Mouse (Mus musculus) c-Kit-positive CD71-negative TER-119-negative erythroid progenitor cells, embryonic 14.5 days (primary cell): ENCODE data around the gene Cbln1.

Experiments
- DNase-seq: peaks from one replicate; pipeline ENCODE4 v3.0.0-alpha.2; 2013; ENCODE audit warnings: low read depth

The Cbln1 gene

DNA sequence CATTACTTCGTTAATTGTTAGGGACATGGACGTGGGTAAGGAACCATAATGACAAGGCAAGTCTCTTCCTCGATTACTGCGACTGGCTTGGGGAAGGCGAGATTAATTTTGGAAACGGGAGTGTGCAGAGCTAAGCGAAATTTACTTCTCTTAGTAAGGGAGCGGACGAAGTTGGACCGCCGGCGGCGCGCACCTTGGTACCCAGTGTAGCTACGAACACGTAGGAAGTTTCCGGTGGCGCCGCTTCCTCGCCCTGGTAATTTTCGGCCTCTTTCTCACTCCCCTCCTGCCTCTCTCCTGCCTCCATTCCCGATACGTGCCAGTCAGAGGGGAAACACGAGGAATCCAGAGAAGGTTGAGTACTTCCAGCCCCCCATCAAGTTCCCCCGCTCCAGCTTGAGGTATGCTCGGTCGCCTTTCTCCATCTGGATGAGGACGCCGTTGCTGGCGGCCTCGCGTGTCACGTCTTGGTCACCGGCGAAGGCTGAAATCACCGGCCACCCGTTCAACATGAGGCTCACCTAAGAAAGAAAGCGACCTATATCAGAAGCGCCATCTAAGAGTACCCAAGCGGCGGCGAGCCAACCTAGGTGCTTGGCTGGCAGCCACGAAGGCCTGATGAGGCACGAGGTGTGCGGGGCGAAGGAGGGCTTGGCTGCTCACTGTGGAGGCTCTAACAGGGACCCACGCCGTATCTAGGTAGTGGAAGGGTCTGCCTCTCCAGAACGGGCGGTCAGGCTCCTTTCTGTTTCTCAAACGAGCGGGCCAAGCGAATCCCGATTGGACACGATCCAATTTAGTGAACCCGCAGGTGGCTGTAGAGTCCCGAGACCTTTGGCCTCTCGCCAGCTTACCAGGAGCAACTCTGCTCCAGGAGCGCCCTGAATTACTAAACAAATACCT, 2.2 kb downstream of the Cbln1 start:
- no peak for DNase-seq

DNA sequence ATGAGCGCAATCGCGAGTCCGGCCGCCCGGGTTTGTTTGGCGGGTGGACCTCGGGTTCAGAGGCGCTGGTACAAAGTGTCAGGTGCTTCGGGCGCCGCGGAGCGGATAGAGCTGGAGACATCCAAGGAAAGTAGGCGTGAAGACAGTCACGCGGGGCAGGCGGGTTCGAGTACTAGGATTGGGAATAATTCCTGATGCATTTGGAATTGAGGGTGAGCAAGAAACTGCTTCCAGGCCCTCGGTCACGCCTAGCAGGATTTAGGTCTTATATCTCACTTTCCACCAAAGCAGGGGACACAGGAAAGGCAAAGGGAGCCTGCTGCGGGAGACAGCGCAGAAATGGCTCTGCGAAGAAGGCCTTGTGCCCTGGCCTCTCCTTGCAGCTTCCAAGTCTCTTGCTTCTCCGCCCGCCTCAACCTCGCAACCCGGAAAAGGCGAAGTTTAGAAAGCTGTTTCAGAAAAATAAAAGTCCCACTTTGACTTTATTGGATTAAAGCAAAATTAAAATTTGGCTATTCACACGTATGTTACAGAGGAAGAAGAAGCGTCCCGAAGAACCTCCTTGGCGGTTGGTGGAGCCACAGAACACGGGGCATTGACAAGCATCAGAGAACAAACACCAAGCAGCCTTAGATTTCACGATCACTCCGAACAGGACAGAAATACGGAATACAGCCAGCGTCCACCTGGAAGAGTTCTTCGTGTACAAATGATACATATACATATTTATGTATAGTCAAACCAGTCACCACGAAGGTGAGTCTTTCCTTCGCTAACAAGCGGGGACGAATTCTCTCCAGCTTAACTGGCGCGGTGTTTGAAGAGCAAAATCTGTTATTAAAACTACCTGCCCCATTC, 3.2 kb downstream of the Cbln1 start:
- DNase-seq = no peak

DNA sequence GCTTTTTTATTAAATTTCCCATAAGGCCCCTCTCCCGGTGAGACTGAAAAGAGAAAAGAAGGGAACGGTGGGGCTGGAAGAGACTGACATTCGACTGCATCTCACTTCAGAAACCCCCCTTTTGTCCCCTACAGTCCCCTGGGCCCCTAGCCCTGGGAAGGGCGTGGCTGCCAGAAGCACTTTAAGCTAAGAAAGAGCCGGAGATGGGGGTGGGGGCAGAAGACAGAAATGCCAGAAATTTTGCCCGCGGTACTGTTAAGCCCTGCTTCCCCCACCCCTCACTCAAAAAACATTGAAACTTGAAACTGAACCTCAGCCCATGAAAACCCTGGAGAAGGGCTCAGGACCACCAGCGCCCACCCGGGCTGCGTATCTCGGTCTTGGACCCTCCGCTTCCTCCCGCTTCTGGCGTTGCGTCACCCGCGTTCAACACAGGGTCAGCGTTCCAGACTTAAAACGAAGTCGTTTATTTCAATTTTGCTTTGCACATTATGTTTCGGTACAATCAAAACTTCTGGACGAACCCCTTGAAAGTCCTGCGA, 3.9 kb downstream of the Cbln1 start:
- DNase-seq = no peak

DNA sequence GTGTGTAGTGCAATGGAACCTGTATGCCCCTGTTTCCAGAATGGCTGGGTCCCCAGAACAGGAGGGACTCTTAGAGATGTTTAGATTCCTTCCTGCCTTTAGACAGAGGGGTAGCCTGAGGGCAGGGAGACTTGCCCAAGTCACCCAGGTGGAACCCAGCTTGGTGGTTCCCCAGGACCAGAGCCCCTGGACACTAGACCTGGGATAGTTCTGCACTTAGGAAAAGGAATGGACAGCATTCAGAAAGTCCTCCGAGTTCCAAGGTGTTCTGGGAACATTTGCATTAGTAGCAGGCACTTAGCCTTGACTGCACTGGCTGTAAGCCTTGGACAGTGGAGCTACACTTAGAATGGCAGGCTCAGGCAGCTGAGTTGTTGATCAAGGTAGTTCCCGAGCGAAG, 4.5 kb downstream of the Cbln1 start:
- no peak for DNase-seq

DNA sequence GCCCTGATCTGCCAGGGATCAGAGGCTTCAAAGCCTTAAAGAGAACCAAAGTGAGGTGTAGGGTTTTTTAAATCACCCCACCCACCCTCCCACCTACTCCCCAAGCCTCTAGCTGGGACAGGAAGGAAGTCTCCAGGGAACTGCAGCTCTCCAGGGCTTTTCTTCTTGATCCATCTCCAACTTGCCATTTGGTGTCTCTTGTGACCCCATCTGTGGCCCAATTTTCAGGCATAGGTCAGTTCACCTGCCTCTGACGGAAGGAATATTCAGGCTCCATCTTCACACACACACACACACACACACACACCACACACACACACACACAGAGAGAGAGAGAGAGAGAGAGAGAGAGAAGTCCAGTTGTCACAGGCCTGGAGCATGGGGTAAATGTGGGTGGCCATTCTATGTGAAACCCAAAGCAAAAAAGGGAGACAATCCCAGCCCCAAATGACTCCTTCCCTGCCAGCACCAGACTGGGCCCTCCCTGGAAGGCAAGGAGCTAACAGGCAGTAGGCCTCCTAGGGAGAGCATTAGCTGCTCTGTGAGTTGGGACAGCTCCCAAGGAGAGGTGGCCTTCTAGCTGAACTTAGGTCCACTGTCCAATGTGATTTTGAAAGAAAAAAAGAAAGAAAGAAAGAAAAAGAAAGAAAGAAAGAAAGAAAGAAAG, 5.3 kb downstream of the Cbln1 start:
- DNase-seq = no peak

DNA sequence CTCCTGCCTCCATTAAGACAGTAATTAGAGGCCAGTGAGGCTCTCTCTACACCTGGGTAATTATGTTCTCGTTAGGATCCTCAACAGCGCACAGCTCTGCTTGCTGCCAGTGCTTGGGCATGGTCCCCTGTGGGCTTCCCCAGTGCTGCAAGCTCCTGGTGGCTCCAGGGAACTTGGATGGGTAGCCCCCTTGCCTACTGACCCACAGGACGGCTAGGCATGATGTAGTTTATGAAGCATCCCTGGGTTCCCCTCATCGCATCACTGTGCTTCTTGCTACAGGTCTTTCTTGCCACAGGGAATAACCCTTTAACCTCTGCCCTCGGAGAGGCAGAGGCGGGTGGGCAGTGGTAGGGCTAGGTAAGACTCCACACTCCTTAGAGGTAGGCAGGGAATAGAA, 6.1 kb downstream of the Cbln1 start:
- no peak for DNase-seq

DNA sequence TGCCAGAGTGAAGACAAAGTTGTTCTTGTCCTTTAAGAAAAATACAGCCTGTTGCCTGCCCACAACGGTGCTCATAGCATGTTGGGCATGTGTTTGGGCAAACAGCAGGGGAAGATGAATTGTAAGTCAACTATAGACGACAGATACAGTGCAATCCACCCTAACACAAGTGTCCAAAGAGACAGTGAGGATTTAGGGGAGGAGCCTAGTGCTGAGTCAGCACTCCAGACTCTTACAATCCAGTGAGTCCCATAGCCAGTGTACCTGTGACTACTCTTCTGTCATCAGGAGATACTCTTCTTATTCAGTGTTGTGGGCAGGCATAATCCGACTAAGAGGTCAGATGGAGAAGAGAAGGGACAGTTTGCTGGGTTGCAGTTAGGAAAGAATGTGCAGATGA, 8.0 kb downstream of the Cbln1 start:
- no peak for DNase-seq

DNA sequence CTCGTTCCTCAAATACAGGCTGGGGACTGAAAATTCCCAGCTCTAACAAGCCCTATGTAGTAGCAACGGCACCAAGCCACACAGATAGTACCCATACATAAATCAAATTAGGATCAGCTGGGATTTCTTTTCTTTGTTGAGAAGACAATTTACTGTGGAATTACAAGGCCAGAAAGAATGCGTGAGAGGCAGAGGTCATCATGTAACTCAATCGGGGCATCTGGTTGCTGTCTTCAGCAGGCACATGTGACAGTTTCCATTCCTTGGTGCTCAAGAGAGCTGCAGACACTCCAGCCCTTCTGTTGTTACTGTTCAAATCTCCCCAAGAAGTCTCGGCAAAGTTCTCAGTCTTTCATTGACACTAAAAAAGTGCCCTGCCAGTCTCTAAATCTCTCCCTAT, 10.6 kb downstream of the Cbln1 start:
- no peak for DNase-seq

DNA sequence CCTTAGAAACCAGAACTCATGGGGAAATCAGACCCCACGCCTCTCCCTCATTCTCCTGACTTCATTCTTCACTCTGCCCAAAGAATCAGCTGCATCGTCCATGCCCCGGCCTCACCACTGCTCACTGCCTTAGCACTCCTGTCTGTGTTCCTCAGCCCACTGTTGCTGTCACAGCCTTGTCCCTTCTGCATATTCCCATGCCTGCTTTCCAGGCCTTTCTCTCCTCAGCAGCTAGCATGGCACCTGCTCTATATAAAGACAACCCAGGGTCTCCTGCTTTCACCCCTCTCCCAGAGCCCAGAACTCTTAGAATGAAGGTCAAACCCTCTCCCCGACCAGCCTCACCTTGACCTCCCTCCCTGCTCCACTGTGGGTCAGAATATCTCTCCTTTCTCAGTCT, 15.5 kb downstream of the Cbln1 start:
- DNase-seq = no peak

DNA sequence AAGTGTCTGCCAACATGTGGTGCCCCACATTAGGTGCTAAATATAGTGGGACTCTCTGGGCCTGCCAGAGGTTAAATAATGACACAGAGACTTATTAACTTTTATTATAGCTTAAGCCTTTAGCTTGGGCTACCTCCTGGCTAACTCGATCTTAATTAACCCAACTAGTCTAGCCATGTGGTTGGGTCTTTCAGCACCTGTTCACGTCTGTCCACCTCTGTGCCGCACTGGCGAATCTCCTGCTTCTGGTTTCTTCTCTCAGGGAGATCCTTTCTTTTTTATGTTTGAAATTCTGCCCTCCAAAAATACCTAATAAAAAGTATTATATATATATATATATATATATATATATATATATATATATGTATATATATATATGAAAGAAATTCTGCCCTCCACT, 19.6 kb downstream of the Cbln1 start:
- no peak for DNase-seq

DNA sequence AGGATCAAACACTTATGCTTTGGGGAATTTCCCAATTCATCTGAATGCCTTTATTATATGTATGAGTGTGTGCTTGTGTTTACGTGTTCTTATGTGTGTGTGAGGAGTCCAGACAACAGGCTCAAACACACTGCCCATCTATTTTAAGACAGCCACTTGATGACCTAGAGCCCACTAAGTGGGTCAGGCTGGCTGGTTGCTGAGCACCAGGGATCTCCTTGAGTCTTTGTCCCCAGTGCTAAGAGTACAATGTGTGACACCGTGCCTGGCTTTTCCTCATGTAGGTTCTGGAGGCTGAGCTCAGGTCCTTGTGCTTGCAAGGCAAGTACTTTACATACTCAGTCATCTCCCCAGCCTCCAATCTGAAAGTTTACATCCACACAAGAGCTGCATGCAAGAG, 20.7 kb downstream of the Cbln1 start:
- DNase-seq = no peak

DNA sequence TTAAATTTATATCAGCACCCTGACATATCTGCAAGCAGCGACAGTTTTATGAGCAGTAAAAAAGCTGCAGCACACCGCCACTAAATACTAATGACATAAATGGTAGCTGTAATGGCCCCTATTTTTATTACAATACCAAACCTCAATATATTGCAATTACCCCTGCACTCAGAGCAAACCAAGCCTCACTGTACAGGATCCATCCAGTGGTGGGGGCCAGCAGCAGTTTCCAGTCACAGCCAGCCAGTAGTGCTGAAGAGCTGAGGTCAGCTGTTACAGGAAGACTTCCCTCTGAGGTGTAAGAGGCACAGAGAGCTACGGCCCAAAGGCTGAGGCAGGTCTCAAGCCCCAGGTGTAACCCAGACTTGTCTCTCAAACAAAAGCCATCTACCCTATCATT, 37.8 kb downstream of the Cbln1 start:
- DNase-seq = no peak

DNA sequence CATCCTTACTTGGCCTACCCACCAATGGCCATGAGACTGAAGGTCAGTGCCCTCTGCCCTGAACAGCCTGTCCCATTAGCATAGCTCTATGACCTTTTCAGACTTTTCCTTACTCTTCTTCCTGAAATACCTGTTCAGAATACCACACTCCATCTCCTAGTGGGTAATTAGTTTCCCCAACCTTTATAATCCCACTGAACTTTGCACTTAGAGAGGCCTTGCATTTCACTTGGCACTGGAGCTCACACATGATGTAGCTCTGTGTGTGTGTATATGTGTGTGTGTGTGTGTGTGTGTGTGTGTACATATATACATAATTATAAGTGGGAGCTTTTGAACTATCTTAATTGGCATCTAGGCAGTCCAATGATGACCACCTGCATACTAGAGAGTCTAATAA, 45.2 kb downstream of the Cbln1 start:
- no peak for DNase-seq

DNA sequence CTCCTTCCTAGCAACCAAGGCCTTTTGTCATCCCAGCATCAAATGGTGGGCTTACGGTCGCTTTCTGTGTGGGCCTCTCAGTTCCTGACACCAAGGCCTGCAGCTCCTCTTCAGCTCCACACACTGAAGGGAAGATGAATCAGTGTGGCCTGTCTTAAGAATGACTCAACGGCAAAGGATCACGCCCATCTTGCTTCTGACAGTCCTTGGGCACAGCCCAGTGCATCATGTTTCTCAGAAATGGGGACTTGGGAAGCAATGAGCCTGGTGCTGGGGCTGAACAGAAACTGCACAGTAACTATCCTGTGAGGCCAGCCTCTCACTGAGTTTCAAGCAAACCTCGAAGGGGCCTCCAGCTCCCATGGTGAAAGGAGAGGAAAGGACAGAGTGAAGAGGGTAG, 47.7 kb downstream of the Cbln1 start:
- no peak for DNase-seq

DNA sequence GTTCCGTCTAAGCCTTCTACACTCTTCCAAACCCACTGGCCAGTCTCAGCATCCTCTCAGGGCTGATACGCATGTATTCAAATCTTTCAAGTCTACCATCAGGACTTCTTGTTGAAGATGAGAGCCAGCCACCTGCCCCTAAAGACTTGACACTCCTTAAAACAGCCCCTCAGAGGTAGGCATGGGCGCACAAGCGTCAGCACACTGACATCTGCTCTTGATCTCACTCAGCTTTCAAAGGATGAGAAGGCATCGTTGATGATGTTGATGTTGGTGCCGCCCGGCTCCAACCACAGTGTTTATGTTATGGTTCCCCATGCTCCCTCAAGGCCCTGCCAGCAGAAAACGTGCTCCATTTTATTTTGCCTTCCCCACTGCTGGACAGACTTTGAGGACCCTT, 50.7 kb downstream of the Cbln1 start:
- DNase-seq = no peak
